Mouse (Mus musculus): ENCODE data around the gene Zbtb14. TPM values are rescaled to one million over a fixed set of nuclear protein-coding genes. Genes with fewer than 3 reads are reported as not detected.

The Zbtb14 gene
- total RNA-seq, 2 experiments from 2014 or later: 6.2 to 8.3 TPM

Other genes starting within 250 kb of the Zbtb14 start
- not detected for gene Akain1, start 56.3 kb downstream of the Zbtb14 start, total RNA-seq (2021)